Mouse (Mus musculus) brain, embryonic 14.5 days (tissue): ENCODE data around the gene Cox19.

Source experiments
- CTCF ChIP-seq: fragments of 200-500 bp; IDR thresholded peaks from 2 replicates; pipeline ENCODE4 v1.5.1; 2012; ENCODE audit warnings: inconsistent platforms, mild to moderate bottlenecking, moderate library complexity, borderline replicate concordance; ENCODE audit not compliant: insufficient read depth, insufficient read length; ENCODE audit errors: extremely low read depth
- POLR2A ChIP-seq: fragments of 200-500 bp; IDR thresholded peaks from 2 replicates; pipeline ENCODE4 v1.6.1; 2012; ENCODE audit warnings: mild to moderate bottlenecking, inconsistent platforms, borderline replicate concordance; ENCODE audit not compliant: poor library complexity, insufficient read depth, insufficient read length, severe bottlenecking; ENCODE audit errors: extremely low read depth

- TF ChIP-seq POLR2A: no peak
- TF ChIP-seq CTCF: no peak
Measured at GRCm38 (mm10) chr5:139381586-139382513, 30.6 kb upstream of the Cox19 start.
